Mouse (Mus musculus): ENCODE measurements around the gene Npvf. TPM values are rescaled to one million over a fixed set of nuclear protein-coding genes. Genes with fewer than 3 reads are reported as not detected.

The Npvf gene
- not detected for total RNA-seq (2023)

DNA sequence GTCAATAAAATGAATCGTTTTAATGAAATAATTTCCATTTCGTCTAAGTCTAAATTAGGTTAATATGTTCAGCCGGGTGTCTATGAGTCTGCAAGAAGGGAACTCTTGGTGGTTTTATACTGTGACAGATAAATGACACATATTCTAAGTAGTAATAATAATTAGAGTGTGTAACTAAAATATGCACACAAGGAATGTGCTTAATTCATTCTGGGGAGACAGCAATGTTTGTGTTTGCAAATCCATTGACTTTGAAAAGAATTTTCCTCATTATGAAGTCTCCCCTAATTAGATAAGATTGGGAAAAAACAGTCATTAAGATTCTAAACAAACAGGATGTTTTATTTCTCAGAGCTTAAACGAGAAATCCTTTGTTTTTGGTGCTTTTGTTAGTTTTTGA is at the start of gene Npvf:
Npvf (minus strand) TSS at position 84 of the 400 bp plus-strand sequence.

Other genes starting within 250 kb of the Npvf start
- 1 to 10 TPM; 7.7 to 8.5 TPM for gene Osbpl3, start 198.2 kb downstream of the Npvf start, total RNA-seq (2023)
- gene Cycs, start 87.9 kb downstream of the Npvf start, total RNA-seq (2023) = 10 to 100 TPM; 20.4 to 25.3 TPM
- gene 4921507P07Rik, start 57.8 kb downstream of the Npvf start, total RNA-seq (2023) = 1 to 10 TPM in 1 of 2 experiments, under 1 TPM in 1; 0.82 to 2.5 TPM